Mouse (Mus musculus) stomach, postnatal 0 days (tissue): Measurements from ENCODE around the gene Nrip1. TPM values are rescaled to one million over a fixed set of nuclear protein-coding genes. Genes with fewer than 3 reads are reported as not detected.
"Not testable (repeated sequence)": the region's sequence is repeated elsewhere in the genome, so short reads cannot be mapped to it uniquely, and the experiment has no call there.

Experiments used
- ATAC-seq: fragments of 200-750 bp; cut with Nextera tagmentation; 2 replicates; pipeline ENCODE4 v1.8.0; 2017; ENCODE audit not compliant: low FRiP score, low TSS enrichment
- DNase-seq: peaks from one replicate; pipeline ENCODE4 v3.0.0-alpha.2; 2016; ENCODE audit warnings: low spot score
- H3K27ac ChIP-seq: fragments of 300-500 bp; sonication (generic); replicated peaks from 2 replicates; pipeline ENCODE4 v1.5.1; 2014; ENCODE audit warnings: mild to moderate bottlenecking, control low read depth
- H3K27me3 ChIP-seq: fragments of 300-500 bp; sonication (generic); 2 replicates; pipeline ENCODE4 v1.6.1; 2014; ENCODE audit warnings: low read length; ENCODE audit not compliant: control insufficient read depth, insufficient read depth
- H3K36me3 ChIP-seq: fragments of 300-500 bp; sonication (generic); 2 replicates; pipeline ENCODE4 v1.6.1; 2014; ENCODE audit warnings: low read length, mixed read lengths; ENCODE audit not compliant: control insufficient read depth, insufficient read depth
- H3K4me1 ChIP-seq: fragments of 300-500 bp; sonication (generic); replicated peaks from 2 replicates; pipeline ENCODE4 v1.6.1; 2014; ENCODE audit warnings: antibody characterized with exemption; ENCODE audit not compliant: control insufficient read depth, insufficient read depth
- H3K4me2 ChIP-seq: fragments of 300-500 bp; sonication (generic); replicated peaks from 2 replicates; pipeline ENCODE4 v1.6.1; 2014; ENCODE audit warnings: low read depth, mild to moderate bottlenecking, control low read depth, moderate library complexity
- H3K4me3 ChIP-seq: fragments of 300-500 bp; sonication (generic); 2 replicates; pipeline ENCODE4 v1.5.1; 2014; ENCODE audit warnings: low read depth, low read length, control low read depth
- H3K9ac ChIP-seq: fragments of 300-500 bp; sonication (generic); 2 replicates; pipeline ENCODE4 v1.6.1; 2014; ENCODE audit warnings: mild to moderate bottlenecking, low read length, control low read depth, mixed read lengths
- H3K9me3 ChIP-seq: fragments of 300-500 bp; sonication (generic); 2 replicates; pipeline ENCODE4 v1.6.1; 2016; ENCODE audit warnings: low read length; ENCODE audit not compliant: control insufficient read depth
- CTCF ChIP-seq: IDR thresholded peaks from 2 replicates; pipeline ENCODE4 v1.5.1; 2016; ENCODE audit warnings: antibody characterized with exemption, low read depth, mild to moderate bottlenecking, moderate library complexity
- EP300 ChIP-seq: optimal IDR thresholded peaks from 2 replicates; pipeline ENCODE3; 2016; ENCODE audit warnings: antibody characterized with exemption
- WGBS: fragments of 180-500 bp; shearing (Covaris S2); extraction: QIAGEN DNeasy Blood & Tissue Kit; methylation state at CpG from one replicate; pipeline ENCODE4 v1.1.7; 2014; 5-methylcytosine and 5-hydroxymethylcytosine counted together
- polyA plus RNA-seq: library from polyadenylated mRNA; unstranded; fragments of >200 nt; fragmentation: Nextera tagmentation; extraction: Ambion mirVana; gene quantifications from 2 replicates; pipeline ENCODE4 v1.2.1, GENCODE M21; 2015

Gene Nrip1
- polyA plus RNA-seq, 1 experiment from 2014 or later = 13.0 TPM

GRCm38 (mm10) chr16:76406897-76407296 is 33.3 kb upstream of the Nrip1 start:
- H3K4me2 ChIP-seq = peak overlapping the region; percentile 32
- 30% methylated on average over 7 of the region's 7 CpGs for WGBS
- DNase-seq (no peak), ATAC-seq (no peak)
- no peaks in the 10 kb centered on the region for H3K4me1 ChIP-seq
- H3K9ac ChIP-seq = no peak overlapping the region
- H3K36me3 ChIP-seq = no peaks in the 10 kb centered on the region
- 0 out of 2 replicates have a peak overlapping the region, but pooled peaks have one; percentile 4 for H3K27ac ChIP-seq
- no peaks in the 10 kb centered on the region for H3K27me3 ChIP-seq
- no peak overlapping the region for H3K4me3 ChIP-seq
- no peaks in the 10 kb centered on the region for H3K9me3 ChIP-seq
- TF ChIP-seq CTCF (no peak), EP300 (no peak)

GRCm38 (mm10) chr16:76406319-76406718 is 32.7 kb upstream of the Nrip1 start:
- no peaks in the 10 kb centered on the region for H3K4me1 ChIP-seq
- no peaks in the 10 kb centered on the region for H3K27me3 ChIP-seq
- ATAC-seq = 0 out of 2 replicates have a peak, but pooled peaks have one; percentile 35
- no peaks in the 10 kb centered on the region for H3K9me3 ChIP-seq
- 83% methylated on average over 7 of the region's 7 CpGs for WGBS
- TF ChIP-seq CTCF (no peak), EP300 (no peak)
- no peak overlapping the region for H3K4me3 ChIP-seq
- H3K4me2 ChIP-seq = no peak overlapping the region
- no peak overlapping the region for H3K27ac ChIP-seq
- no peak overlapping the region for H3K9ac ChIP-seq
- H3K36me3 ChIP-seq = no peaks in the 10 kb centered on the region
- no peak for DNase-seq

GRCm38 (mm10) chr16:76403305-76403704 is 29.7 kb upstream of the Nrip1 start:
- 93% methylated on average over 21 of the region's 24 CpGs for WGBS
- H3K27me3 ChIP-seq, H3K9me3 ChIP-seq, H3K9ac ChIP-seq, H3K4me2 ChIP-seq, ATAC-seq, DNase-seq, H3K36me3 ChIP-seq, H3K4me3 ChIP-seq, H3K4me1 ChIP-seq, H3K27ac ChIP-seq: not testable (repeated sequence)

GRCm38 (mm10) chr16:76396512-76396911 is 22.9 kb upstream of the Nrip1 start:
- ATAC-seq (no peak), DNase-seq (no peak)
- 73% methylated on average over 1 of the region's 1 CpGs for WGBS
- H3K4me1 ChIP-seq = no peaks in the 10 kb centered on the region
- no peaks in the 10 kb centered on the region for H3K36me3 ChIP-seq
- H3K9ac ChIP-seq = no peak overlapping the region
- no peaks in the 10 kb centered on the region for H3K27me3 ChIP-seq
- no peak overlapping the region for H3K27ac ChIP-seq
- TF ChIP-seq EP300 = no peak
- TF ChIP-seq CTCF = no peak
- H3K4me2 ChIP-seq = no peak overlapping the region
- H3K9me3 ChIP-seq = no peaks in the 10 kb centered on the region
- H3K4me3 ChIP-seq = no peak overlapping the region

GRCm38 (mm10) chr16:76393267-76393666 is 19.6 kb upstream of the Nrip1 start:
- Histone ChIP-seq H3K4me2 (no peak overlapping the region), H3K9me3 (no peaks in the 10 kb centered on the region), H3K27ac (no peak overlapping the region), H3K36me3 (no peaks in the 10 kb centered on the region), H3K4me3 (no peak overlapping the region), H3K27me3 (no peaks in the 10 kb centered on the region), H3K4me1 (no peaks in the 10 kb centered on the region), H3K9ac (no peak overlapping the region)
- no peak for DNase-seq
- 82% methylated on average over 3 of the region's 3 CpGs for WGBS
- no peak for ATAC-seq
- TF ChIP-seq EP300 (no peak), CTCF (no peak)

- no peaks in the 10 kb centered on the region for H3K9me3 ChIP-seq
- H3K36me3 ChIP-seq = no peaks in the 10 kb centered on the region
- no peak overlapping the region for H3K4me2 ChIP-seq
- H3K27me3 ChIP-seq = no peaks in the 10 kb centered on the region
- no peak overlapping the region for H3K27ac ChIP-seq
- no peak for DNase-seq
- H3K4me1 ChIP-seq = no peaks in the 10 kb centered on the region
- ATAC-seq = no peak
- H3K9ac ChIP-seq = no peak overlapping the region
- 80% methylated on average over 5 of the region's 5 CpGs for WGBS
- TF ChIP-seq EP300 (no peak), CTCF (no peak)
- no peak overlapping the region for H3K4me3 ChIP-seq
These were observed 12.9 kb upstream of the Nrip1 start for GRCm38 (mm10) chr16:76386496-76386895.
